Mouse (Mus musculus): ENCODE data around the gene Ftl1. TPM values are rescaled to one million over a fixed set of nuclear protein-coding genes. Genes with fewer than 3 reads are reported as not detected.

Ftl1 gene
- total and polyA plus RNA-seq, 3 experiments = 1,338 to 7,024 (median 1,480) TPM

DNA sequence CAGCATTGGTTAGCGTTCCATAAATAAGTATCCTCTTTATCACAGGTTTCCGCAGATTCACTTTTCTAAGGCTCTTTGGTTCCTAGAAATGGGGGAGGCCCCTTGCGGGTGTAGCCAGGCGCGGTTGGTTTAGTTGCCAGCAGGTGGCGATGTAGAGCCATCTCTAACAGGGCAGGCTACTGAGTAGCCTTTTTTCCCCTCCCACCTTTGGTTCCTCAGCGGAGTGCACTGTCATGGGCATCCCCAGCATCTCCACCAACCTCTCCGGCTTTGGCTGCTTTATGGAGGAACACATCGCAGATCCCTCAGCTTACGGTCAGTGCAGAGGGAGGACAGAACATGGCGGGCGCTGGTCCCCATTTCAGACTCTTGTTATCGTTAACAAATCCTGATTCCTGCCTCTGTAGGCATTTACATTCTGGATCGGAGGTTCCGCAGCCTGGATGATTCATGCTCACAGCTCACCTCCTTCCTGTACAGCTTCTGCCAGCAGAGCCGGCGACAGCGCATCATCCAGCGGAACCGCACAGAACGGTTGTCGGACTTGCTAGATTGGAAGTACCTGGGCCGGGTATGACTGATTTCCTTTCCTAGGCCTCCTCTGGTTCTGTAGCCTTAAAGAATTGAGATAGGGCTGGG, 8.2 kb downstream of the Ftl1 start:
- DNase-seq = peak; percentile 86

DNA sequence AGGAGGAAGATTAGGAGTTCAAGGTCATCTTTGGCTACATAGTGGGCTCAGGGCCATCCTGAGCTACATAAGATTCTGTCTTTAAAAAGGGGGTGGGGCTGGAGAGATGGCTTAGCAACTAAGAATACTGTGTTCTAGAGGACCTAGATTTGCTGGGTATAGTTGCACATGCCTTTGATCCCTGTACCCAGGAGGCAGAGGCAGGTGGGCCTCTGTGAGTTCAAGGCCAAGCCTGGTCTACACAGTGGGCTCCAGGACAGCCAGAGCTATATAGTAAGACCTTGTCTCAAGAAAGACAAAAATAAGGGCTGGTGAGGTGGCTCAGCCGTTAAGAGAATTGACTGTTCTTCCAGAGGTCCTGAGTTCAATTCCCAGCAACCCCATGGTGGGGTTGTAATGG, 9.7 kb downstream of the Ftl1 start:
- DNase-seq = no peak

DNA sequence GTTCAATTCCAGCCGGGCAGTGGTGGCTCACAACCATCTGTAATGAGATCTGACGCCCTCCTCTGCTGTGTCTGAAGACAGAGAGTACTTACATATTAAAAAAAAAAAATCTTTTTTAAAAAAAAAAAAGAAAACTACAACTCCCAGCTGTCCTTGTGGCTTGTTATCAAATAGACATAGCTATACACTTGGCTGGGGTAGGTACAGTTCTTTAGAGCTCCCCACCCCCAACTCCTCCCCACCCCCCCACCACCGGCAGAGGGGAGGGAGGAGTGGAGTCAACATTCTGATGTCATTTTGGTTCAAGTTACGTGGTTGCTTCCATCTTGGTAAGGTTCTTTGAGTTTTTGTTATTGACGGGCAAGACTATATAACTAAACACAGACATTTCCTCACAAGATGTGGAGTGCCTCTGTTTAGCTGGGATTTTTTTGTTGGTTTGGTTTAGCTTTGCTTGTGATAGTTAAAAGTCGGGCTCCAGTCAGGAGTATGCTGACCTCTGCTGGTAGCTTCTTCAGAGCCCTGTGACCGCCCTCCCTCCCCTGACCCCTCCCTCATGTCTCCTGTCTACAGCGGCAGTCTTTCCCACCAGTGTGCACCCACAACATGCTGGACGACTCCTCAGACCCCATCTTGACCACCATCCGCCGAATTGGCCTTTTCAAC, 12.2 kb downstream of the Ftl1 start:
- DNase-seq = no peak

DNA sequence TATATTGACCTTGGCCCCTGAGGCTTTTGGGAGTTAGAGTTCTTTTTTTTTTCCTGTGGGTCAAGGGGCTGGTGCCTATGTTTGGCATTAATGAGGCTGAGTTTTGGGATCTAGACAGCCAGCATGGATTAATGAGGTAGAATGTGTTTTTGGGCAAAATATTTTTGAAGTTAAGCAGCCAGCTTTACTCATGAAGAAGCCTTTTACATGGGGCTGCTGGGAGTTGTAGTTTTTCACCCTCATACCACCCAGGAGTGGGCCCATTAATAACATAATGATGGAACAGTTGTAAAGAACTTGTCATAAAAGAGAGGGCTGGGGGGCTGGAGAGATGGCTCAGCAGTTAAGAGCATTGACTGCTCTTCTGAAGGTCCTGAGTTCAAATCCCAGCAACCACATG, 13.1 kb downstream of the Ftl1 start:
- DNase-seq = no peak

DNA sequence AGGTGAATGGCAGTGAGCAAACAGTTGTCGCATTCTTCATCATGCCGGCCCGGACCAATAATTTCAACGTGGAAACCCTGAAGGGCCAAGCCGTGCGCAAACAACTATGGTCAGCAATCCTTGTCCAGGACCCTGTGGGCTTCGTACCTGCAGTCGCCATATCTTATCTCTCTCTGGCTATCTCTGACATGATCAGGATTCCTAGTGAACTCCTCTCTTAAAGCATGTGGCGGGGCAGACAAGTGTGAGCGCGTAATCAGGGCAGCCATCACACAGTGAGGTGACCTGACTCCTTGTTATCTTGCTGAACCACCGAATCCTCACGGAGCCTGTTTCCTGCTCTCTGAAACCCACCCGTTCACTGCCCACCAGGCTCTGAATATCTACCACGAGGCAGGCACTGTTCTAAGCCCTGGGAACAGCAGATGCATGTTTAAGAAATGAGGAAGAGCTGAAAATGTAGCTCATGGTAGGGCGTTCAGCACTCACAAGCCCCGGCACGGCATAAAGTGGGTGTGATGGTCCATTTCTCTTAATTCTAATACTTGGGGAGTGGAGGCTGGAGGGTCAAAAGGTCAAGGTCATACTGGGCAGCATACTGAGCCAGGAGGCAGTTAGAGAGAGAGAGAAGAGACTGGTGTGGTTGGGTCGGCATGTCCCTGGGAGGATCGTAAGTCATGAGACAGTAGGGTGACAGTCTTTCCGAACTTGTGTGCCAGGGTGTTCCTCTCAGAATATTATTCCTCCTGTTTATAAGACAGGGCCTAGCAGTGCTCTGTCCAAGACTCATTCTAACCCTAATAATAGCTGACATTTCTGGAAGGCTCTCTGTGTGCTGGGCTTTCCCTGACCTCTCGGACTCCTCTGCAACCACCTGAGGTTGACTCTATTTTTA, 15.9 kb downstream of the Ftl1 start:
- DNase-seq = no peak

DNA sequence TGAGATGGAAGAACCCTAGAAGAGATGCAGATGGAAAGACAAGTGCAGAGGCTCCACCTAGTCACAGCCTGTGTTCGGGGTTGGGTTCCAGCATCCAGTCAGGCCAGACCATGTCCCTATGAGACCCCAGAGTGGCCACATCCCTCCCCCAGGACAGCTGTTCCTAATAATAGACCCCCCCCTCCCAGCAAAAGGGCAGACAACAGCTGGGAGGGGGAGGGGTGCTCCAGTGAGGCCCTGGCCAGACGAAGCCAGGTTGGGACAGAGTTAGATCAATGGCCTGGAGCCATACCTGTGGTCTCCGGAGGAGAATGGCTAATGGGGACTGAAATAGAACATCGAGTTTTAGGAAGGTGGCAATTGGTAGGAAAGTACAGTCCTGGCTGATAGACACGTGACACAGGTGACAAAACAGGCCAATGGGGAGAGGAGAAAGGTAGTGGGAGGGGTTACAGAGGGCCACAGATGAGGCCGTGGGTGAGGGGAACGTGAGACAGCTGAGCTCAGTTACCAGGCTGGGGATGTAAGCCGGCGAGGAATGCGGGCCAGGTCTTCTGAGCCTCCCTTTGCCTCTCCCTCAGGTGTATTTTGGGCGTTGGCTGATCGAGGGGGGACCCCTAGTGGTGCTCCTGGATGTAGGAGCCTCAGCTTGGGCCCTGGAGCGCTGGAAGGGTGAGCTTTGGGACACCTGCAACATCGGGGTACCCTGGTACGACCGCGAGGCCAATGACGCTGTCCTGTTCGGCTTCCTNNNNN, 22.0 kb downstream of the Ftl1 start, which contains the start of gene Ruvbl2:
Gene Ruvbl2, minus strand, starts transcription at position 576 of the 756 bp plus-strand sequence.
- no peak for DNase-seq

DNA sequence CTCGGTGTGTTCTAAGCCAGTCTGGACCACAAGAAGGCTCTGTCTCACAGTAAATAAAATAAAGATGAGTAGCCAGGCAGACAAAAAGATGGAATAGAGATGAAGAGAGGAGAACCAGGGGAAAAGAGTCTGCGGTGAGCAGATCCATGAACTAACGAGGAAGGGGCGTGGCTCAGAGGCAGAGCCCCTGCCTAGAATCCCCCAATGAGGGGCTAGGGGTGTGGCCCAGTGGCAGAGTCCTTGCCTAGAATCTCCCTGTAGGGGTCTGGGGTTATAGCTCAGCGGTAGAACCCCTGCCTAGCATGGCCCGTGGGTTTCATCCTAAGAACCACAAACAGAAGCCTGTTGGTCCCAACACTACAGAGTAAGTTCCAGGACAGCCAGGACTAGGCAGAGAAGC, 22.6 kb downstream of the Ftl1 start:
- DNase-seq = no peak

DNA sequence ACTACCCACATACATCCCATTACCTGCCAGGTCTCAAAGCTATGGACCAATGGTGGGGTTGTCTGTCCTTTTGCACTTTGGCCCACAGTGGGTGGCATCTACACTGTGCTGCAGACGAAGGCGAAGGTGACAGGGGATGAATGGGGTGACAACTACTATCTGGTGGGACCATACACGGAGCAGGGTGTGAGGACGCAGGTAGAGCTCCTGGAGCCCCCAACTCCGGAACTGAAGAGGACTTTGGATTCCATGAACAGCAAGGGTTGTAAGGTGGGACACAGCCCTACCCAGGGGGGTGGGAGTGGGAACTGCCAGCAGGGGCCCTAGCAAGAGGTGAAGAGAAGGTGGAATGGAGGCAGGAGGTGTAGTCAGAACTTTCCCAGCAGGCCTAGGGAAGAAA, 23.2 kb downstream of the Ftl1 start:
- DNase-seq = no peak

DNA sequence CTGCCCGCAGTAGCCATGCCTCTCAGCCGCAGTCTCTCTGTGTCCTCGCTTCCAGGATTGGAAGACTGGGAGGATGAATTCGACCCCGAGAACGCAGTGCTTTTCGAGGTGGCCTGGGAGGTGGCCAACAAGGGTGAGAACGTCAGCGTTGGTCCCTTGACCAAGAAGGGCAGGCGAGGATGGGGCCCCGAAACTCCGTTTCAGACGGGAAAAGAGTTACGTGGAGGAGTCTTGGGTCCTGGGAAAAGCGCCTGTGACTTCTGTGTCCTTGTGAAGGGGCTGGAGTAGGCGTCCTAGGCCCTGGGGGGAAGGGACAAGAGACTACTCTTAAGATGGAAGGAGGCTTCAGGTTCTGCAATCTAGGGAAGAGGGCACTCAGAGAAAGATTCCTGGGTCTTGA, 24.6 kb downstream of the Ftl1 start:
- DNase-seq = no peak

DNA sequence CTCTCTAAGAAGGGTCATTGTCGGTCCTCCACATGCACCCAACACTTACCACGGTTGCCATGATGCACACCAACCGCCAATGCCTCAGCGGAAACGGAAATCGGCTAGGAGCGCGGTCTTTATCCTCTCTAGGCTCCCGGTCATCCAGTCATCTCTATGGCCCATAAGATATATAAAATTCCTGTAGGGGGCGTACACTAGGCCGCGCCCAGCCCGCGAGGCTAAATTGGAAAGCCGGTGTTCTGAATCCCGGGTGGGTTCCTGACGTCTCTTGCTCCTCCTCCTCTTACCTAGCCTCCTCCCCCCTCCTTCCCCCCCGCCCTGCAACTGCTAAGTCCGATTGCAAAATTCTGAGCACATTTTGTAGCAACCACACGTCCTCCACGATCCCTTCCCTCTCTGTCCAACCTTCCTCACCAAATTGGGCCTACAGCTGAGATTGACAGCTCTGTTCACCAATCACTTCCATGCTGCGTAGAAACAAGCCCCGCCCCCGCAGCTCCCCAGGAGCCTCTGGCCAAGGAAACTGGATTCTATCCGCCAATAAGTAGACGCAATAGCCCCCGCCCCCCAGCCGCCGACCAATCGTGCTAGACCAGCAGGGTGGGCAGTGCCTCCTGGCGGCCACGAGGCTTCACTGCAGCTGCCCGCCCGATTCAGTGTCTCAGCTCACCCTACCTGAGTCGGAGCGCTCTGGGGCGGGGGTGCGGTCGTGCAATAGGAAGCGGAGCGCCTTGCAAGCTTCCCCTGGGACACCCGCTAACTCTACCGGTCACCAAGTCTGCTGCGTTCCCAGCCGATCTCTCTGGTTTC, 25.3 kb downstream of the Ftl1 start, which contains the start of gene Gys1:
Gene Gys1, plus strand, starts transcription at position 642 of the 813 bp plus-strand sequence.
- DNase-seq = peak; percentile 100

DNA sequence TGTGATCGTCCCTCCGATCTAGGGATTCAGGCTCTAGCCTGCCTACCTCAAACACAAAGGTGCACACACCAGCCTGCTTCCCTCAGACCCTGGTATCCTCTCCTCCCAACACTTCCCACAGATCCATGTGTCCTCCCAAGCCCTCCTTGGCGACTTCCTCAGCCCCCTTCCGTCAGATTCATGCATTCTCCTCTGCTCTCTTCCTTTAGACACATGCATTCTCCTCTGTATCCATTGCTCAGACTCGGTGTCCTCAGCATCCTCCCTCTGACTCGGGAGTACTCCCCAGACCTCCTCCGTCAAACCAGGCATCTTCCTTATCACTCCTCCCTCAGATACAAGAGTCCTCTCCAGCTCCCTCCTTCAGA, 25.9 kb downstream of the Ftl1 start:
- no peak for DNase-seq

DNA sequence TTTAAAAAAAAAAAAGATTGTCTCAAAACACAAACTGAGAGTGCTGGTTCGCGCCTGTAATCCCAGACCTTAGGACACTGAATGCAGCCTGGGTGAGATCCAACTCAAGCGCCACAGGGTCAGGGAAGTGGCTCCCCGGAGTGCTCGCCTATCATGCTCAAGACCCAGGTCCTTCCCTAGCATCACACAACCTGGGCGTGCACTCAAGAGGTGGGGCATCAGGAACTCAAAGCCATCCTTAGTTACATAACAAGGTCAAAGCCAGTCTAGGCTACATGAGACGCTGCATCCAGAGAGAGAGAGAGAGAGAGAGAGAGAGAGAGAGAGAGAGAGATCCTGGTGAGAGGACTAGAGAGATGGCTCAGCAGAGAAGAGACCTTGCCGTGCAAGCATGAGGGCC, 33.1 kb downstream of the Ftl1 start:
- no peak for DNase-seq

DNA sequence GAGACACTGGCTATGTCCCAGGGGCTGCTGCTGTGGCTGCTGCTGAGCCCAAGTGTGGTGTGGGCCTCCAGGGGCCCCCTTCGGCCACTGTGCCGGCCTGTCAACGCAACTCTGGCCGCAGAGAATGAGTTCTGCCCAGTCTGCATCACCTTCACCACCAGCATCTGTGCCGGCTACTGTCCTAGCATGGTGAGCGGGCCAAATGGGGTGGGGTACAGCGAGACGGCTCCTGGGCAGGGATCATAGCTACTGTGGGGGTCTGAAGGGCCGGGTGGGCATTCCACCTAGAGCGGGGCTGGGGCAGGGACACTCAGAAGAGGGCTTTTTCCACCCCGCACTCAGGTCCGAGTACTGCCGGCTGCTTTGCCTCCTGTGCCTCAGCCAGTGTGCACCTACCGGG, 38.5 kb downstream of the Ftl1 start:
- DNase-seq = no peak

DNA sequence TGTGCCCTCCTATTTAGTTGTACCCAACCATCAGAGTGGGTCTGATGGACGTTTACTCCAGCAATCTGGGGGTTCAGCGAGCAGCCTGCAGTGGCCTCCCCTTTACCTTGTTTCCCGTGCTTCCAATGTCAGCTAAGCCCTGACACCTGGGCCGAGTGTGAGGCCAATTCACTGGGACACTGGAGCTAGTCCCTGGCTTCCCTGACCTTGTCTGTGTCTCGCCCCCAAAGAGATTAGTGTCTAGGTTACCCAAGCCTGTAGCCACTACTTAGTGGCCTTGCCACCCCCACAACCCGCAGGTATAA, 39.1 kb downstream of the Ftl1 start, which contains the start of gene Lhb:
Gene Lhb, plus strand, starts transcription at position 206 of the 305 bp plus-strand sequence.
- DNase-seq = no peak

DNA sequence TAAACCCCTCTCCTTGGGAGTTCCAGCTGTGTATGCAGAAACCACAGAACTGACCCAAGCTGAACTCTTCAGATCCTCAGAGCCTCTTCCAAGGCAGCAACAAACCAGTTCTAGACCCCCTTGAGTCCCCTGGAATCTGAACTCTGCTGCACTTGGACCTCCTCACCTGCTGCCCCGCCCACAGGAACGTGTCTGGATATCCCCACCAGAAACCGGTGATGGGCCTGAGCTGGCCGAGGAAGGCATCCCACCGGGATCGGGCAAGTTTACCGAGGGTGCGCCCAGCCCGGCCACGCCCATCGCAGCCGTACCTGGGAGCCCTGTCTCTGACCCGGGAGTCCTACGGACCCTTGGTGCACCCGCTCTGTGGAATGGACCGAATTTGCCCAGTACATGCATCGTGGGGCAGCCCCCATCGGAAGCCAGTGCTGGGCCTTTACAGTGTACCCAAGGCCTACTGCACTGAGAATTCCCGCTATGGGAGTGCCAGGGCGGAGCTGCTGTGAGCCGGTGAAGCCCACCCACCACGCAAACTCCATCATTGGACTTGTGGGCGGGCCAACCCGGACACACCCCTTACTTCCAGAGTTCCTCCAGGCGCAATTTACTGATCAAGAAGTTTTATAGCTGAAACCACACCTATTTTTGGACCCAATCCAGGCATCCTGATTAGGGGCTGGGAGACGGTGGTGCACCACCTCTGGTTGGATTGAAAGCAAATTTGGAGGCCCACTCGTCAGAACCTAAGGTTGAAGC, 39.6 kb downstream of the Ftl1 start:
- DNase-seq = no peak

DNA sequence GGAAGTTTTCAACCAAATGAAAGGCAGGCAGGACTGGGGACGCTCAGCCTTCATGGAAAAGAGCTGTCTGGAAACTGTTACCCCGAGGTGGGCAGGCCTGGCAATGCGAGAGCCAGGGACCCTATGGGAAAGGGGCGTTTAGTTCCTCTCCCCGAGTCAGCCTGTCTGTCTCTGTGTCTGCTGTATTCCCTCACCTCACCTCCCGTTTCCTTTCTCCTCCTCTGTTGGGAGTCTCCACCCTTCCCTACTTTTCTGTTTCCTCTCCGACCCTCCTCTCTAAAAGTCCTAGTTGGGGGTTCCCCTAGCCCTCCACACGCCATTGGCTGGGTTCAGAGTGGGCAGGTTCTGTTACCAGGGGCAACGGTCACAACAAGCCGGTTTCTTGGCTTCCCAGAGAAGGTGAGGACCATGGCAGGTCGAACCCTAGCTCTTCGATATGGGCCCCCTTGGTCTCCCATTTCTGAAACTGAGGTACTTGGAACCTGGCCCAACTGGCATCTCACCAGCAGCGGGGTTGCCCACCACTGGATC, 41.7 kb downstream of the Ftl1 start:
- no peak for DNase-seq

DNA sequence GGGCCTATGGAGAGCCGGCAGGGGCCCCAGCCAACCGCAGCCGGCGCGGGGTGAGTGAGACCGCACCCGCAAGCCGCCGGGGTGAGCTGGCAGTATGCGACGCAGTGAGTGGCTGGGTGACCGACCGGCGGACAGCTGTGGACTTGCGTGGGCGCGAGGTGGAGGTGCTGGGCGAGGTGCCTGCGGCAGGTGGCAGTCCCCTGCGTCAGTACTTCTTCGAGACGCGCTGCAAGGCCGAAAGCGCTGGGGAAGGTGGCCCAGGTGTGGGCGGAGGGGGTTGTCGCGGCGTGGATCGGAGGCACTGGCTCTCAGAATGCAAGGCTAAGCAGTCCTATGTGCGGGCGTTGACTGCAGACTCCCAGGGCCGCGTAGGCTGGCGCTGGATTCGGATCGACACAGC, 44.0 kb downstream of the Ftl1 start:
- no peak for DNase-seq

DNA sequence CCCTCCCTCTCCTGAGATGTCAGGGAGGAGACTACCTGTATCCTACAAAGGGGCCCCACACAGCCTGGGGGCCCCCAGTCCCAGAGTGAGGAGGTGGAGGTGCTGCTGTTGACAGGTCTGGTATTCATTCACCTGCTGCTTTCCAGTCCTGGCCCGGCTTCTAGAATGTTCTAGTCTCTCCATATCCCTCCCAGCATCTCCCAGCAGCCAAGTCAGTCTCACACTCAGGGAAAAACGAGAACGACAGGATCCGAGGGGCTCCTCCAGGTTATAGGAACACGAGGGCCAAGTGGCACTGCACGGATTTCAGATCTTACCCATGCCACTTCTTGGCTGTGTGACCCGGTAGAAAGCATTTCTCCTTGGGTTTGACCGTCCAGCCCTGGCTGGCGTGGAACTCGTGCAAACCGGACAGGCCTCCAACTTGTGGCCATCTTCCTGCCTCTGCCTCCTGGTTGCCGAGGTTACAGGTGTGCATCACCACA, 44.9 kb downstream of the Ftl1 start:
- no peak for DNase-seq

DNA sequence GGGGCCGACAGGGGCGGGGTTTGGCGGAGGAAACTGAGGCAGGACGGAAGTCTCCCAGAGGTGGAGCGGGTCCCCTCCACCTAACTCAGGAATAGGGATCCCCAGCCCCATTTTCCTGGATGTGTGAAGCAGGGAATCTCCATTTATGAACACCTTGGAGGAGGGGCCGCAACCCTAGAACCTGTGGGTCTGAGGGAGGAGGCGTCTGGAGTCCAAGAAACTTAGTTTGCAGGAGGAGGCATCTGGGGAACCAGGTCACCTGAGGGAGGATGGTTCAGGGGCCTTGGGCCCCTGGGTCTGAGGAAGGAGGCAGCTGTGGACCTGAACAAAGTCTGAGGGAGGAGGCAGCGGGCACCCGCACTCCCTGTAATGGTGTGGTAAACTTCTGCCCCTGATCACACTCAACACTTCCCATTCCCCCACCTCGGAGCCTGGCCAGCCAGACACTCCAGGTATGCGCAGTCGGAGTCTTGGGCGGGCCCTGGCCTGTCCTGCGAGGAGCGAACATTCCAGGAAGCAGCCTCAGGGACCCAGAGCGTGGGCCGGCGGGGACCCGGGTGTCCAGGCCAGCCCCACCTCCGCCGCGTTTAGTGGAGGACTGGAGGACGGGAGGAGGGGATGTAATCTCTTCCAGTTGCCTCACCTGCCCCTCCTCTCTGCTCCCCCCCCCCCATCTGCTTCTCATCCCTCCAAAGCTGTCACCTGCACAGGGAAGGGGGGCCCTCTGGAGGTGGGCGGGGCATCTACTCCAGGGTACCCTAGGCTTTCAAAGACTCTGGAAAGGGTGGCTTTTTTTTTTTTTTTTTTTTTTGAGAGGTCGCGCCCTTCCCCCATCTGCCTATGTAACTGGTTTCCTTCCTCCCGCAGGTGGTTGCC, 45.6 kb downstream of the Ftl1 start:
- no peak for DNase-seq
